Mouse (Mus musculus): Measurements from ENCODE around the gene Cpm.

The Cpm gene

GRCm38 (mm10) chr10:117675096-117676035, 46.1 kb downstream of the Cpm start:
- no peak for DNase-seq (ENCODE audit: low read depth)

GRCm38 (mm10) chr10:117676036-117676643, 46.8 kb downstream of the Cpm start:
- no peak for DNase-seq (ENCODE audit: low read depth)

- DNase-seq (ENCODE audit: low read depth): peak; percentile 79
These were observed 47.5 kb downstream of the Cpm start for GRCm38 (mm10) chr10:117676644-117677313.

GRCm38 (mm10) chr10:117677494-117678236, 48.4 kb downstream of the Cpm start:
- peak; percentile 73 for DNase-seq (ENCODE audit: low read depth)

- no peak for DNase-seq (ENCODE audit: low read depth)
These were observed 49.1 kb downstream of the Cpm start for GRCm38 (mm10) chr10:117678357-117678756.

GRCm38 (mm10) chr10:117679029-117679686, 49.9 kb downstream of the Cpm start:
- no peak for DNase-seq (ENCODE audit: low read depth)

- DNase-seq (ENCODE audit: low read depth): no peak
These were observed 50.7 kb downstream of the Cpm start for GRCm38 (mm10) chr10:117679963-117680473.

- no peak for DNase-seq (ENCODE audit: low read depth)
These were observed 51.7 kb downstream of the Cpm start for GRCm38 (mm10) chr10:117680868-117681513.

- DNase-seq (ENCODE audit: low read depth): no peak
These were observed 52.2 kb downstream of the Cpm start for GRCm38 (mm10) chr10:117681543-117681942.

- peak; percentile 85 for DNase-seq (ENCODE audit: low read depth)
These were observed 52.9 kb downstream of the Cpm start for GRCm38 (mm10) chr10:117681999-117682857.

GRCm38 (mm10) chr10:117682858-117683733, 53.8 kb downstream of the Cpm start:
- DNase-seq (ENCODE audit: low read depth): no peak

- DNase-seq (ENCODE audit: low read depth): no peak
These were observed 54.4 kb downstream of the Cpm start for GRCm38 (mm10) chr10:117683734-117684037.

GRCm38 (mm10) chr10:117684298-117685170, 55.2 kb downstream of the Cpm start:
- peak; percentile 29 for DNase-seq (ENCODE audit: low read depth)

- DNase-seq (ENCODE audit: low read depth): no peak
These were observed 56.0 kb downstream of the Cpm start for GRCm38 (mm10) chr10:117685171-117685848.

GRCm38 (mm10) chr10:117685849-117686591, 56.7 kb downstream of the Cpm start:
- no peak for DNase-seq (ENCODE audit: low read depth)

- DNase-seq (ENCODE audit: low read depth): no peak
These were observed 57.7 kb downstream of the Cpm start for GRCm38 (mm10) chr10:117687018-117687417.

GRCm38 (mm10) chr10:117687577-117687976, 58.3 kb downstream of the Cpm start:
- DNase-seq (ENCODE audit: low read depth): peak; percentile 59
